Mouse (Mus musculus) heart, adult 2 months (tissue): ENCODE results near the gene Phf11d.

Experiments used
- CTCF ChIP-seq: fragments of 200-600 bp; IDR thresholded peaks from 2 replicates; pipeline ENCODE4 v1.8.1; 2022; ENCODE audit warnings: antibody characterized with exemption, mild to moderate bottlenecking, moderate library complexity
- EP300 ChIP-seq: fragments of 200-500 bp; IDR thresholded peaks from 2 replicates; pipeline ENCODE4 v1.6.1; 2011; ENCODE audit warnings: low read depth, low read length, control low read depth; ENCODE audit not compliant: insufficient read depth

GRCm38 (mm10) chr14:59396999-59397398 lies 31.7 kb upstream of the Phf11d start:
- TF ChIP-seq CTCF (no peak), EP300 (no peak)
